Mouse (Mus musculus): ENCODE measurements at regions not wholly inside any gene's neighbourhood (a gene's known extent, or its start where the extent isn't known, plus 50 kb on each side); places are given as distances from the start of the nearest gene placed in this dataset.

GRCm38 (mm10) chr15:65217908-65218307 is 203.2 kb upstream of the Gm21961 start:
- TF ChIP-seq ZC3H11A (IDR thresholded peaks at IDR 0.05; ENCODE audit: borderline replicate concordance, low read depth, low read length): no peak
- no peak for TF ChIP-seq MAFK (IDR thresholded peaks at IDR 0.05; ENCODE audit: insufficient read depth, low read depth, low read length)
- TF ChIP-seq ZNF384 (IDR thresholded peaks at IDR 0.05; ENCODE audit: low read depth, low read length): no peak
- TF ChIP-seq CHD2 (IDR thresholded peaks at IDR 0.05; ENCODE audit: low read depth, low read length): 0 out of 2 replicates have a peak, but pooled peaks have one; percentile 15
- TF ChIP-seq HCFC1 (IDR thresholded peaks at IDR 0.05; ENCODE audit: borderline replicate concordance, insufficient read depth, low read length): no peak
